Mouse (Mus musculus): ENCODE measurements around the gene Trmo. TPM values are rescaled to one million over a fixed set of nuclear protein-coding genes. Genes with fewer than 3 reads are reported as not detected.

Gene Trmo
- polyA plus RNA-seq, 1 experiment, result 27.0 TPM

- Histone ChIP-seq H3K4me3 (replicated peaks; ENCODE audit: control insufficient read depth, low read depth, low read length) (no peak overlapping the region), H3K4me1 (ENCODE audit: control insufficient read depth, insufficient read depth, low read length) (no peaks in the 10 kb centered on the region), H3K27ac (ENCODE audit: control insufficient read depth, insufficient read depth, low read depth, low read length, poor library complexity) (no peak overlapping the region)
- 86% methylated on average over 2 of the region's 2 CpGs for WGBS
- peak; percentile 25; the same call in 1 of the 2 replicates for TF ChIP-seq CTCF (IDR thresholded peaks at IDR 0.05; ENCODE audit: control insufficient read depth, insufficient read depth, low read length)
- TF ChIP-seq POLR2A (IDR thresholded peaks at IDR 0.05; ENCODE audit: borderline replicate concordance, control insufficient read depth, low read depth, low read length), result no peak
Measured at GRCm38 (mm10) chr4:46364360-46364759, 24.9 kb downstream of the Trmo start.

GRCm38 (mm10) chr4:46361258-46361657, 28.0 kb downstream of the Trmo start:
- WGBS, result 76% methylated on average over 5 of the region's 5 CpGs
- Histone ChIP-seq H3K27ac (ENCODE audit: control insufficient read depth, insufficient read depth, low read depth, low read length, poor library complexity) (no peak overlapping the region), H3K4me3 (replicated peaks; ENCODE audit: control insufficient read depth, low read depth, low read length) (no peak overlapping the region), H3K4me1 (ENCODE audit: control insufficient read depth, insufficient read depth, low read length) (peaks cover 1% of the 10 kb centered on the region; the same call in 1 of the 2 replicates)
- no peak for TF ChIP-seq POLR2A (IDR thresholded peaks at IDR 0.05; ENCODE audit: borderline replicate concordance, control insufficient read depth, low read depth, low read length)
- TF ChIP-seq CTCF (IDR thresholded peaks at IDR 0.05; ENCODE audit: control insufficient read depth, insufficient read depth, low read length), result no peak

- peaks cover 1% of the 10 kb centered on the region; the same call in 1 of the 2 replicates for H3K4me1 ChIP-seq (ENCODE audit: control insufficient read depth, insufficient read depth, low read length)
- 63% methylated on average over 12 of the region's 12 CpGs for WGBS
- no peak overlapping the region for H3K4me3 ChIP-seq (replicated peaks; ENCODE audit: control insufficient read depth, low read depth, low read length)
- no peak for TF ChIP-seq CTCF (IDR thresholded peaks at IDR 0.05; ENCODE audit: control insufficient read depth, insufficient read depth, low read length)
- TF ChIP-seq POLR2A (IDR thresholded peaks at IDR 0.05; ENCODE audit: borderline replicate concordance, control insufficient read depth, low read depth, low read length), result no peak
- no peak overlapping the region for H3K27ac ChIP-seq (ENCODE audit: control insufficient read depth, insufficient read depth, low read depth, low read length, poor library complexity)
Measured at GRCm38 (mm10) chr4:46359539-46360253, 29.5 kb downstream of the Trmo start.

GRCm38 (mm10) chr4:46356351-46357133, 32.7 kb downstream of the Trmo start:
- peaks cover 1% of the 10 kb centered on the region; the same call in 1 of the 2 replicates for H3K4me1 ChIP-seq (ENCODE audit: control insufficient read depth, insufficient read depth, low read length)
- TF ChIP-seq CTCF (IDR thresholded peaks at IDR 0.05; ENCODE audit: control insufficient read depth, insufficient read depth, low read length) (peak; percentile 88), POLR2A (IDR thresholded peaks at IDR 0.05; ENCODE audit: borderline replicate concordance, control insufficient read depth, low read depth, low read length) (no peak)
- 51% methylated on average over 12 of the region's 12 CpGs for WGBS
- no peak overlapping the region for H3K4me3 ChIP-seq (replicated peaks; ENCODE audit: control insufficient read depth, low read depth, low read length)
- no peak overlapping the region for H3K27ac ChIP-seq (ENCODE audit: control insufficient read depth, insufficient read depth, low read depth, low read length, poor library complexity)

- no peak overlapping the region for H3K4me3 ChIP-seq (replicated peaks; ENCODE audit: control insufficient read depth, low read depth, low read length)
- H3K27ac ChIP-seq (ENCODE audit: control insufficient read depth, insufficient read depth, low read depth, low read length, poor library complexity), result no peak overlapping the region
- no peaks in the 10 kb centered on the region for H3K4me1 ChIP-seq (ENCODE audit: control insufficient read depth, insufficient read depth, low read length)
- 28% methylated on average over 10 of the region's 10 CpGs for WGBS
- no peak for TF ChIP-seq POLR2A (IDR thresholded peaks at IDR 0.05; ENCODE audit: borderline replicate concordance, control insufficient read depth, low read depth, low read length)
- no peak for TF ChIP-seq CTCF (IDR thresholded peaks at IDR 0.05; ENCODE audit: control insufficient read depth, insufficient read depth, low read length)
Measured at GRCm38 (mm10) chr4:46353045-46353444, 36.2 kb downstream of the Trmo start.

- WGBS, result 71% methylated on average over 5 of the region's 5 CpGs
- TF ChIP-seq CTCF (IDR thresholded peaks at IDR 0.05; ENCODE audit: control insufficient read depth, insufficient read depth, low read length) (no peak), POLR2A (IDR thresholded peaks at IDR 0.05; ENCODE audit: borderline replicate concordance, control insufficient read depth, low read depth, low read length) (no peak)
- H3K27ac ChIP-seq (ENCODE audit: control insufficient read depth, insufficient read depth, low read depth, low read length, poor library complexity), result no peak overlapping the region
- H3K4me1 ChIP-seq (ENCODE audit: control insufficient read depth, insufficient read depth, low read length), result no peaks in the 10 kb centered on the region
- H3K4me3 ChIP-seq (replicated peaks; ENCODE audit: control insufficient read depth, low read depth, low read length), result no peak overlapping the region
Measured at GRCm38 (mm10) chr4:46349530-46349929, 39.7 kb downstream of the Trmo start.

GRCm38 (mm10) chr4:46348897-46349296, 40.3 kb downstream of the Trmo start:
- 37% methylated on average over 9 of the region's 9 CpGs for WGBS
- no peak for TF ChIP-seq POLR2A (IDR thresholded peaks at IDR 0.05; ENCODE audit: borderline replicate concordance, control insufficient read depth, low read depth, low read length)
- no peak for TF ChIP-seq CTCF (IDR thresholded peaks at IDR 0.05; ENCODE audit: control insufficient read depth, insufficient read depth, low read length)
- Histone ChIP-seq H3K4me3 (replicated peaks; ENCODE audit: control insufficient read depth, low read depth, low read length) (no peak overlapping the region), H3K27ac (ENCODE audit: control insufficient read depth, insufficient read depth, low read depth, low read length, poor library complexity) (no peak overlapping the region), H3K4me1 (ENCODE audit: control insufficient read depth, insufficient read depth, low read length) (no peaks in the 10 kb centered on the region)

Data from bone marrow, adult 2 months (tissue).